Mouse (Mus musculus): ENCODE measurements at regions not wholly inside any gene's neighbourhood (a gene's known extent, or its start where the extent isn't known, plus 50 kb on each side); places are given as distances from the start of the nearest gene placed in this dataset.
"Not testable (repeated sequence)": the region's sequence is repeated elsewhere in the genome, so short reads cannot be mapped to it uniquely, and the experiment has no call there.

GRCm38 (mm10) chr3:8084749-8085148, 1464.5 kb upstream of the 1700008P02Rik start:
- Histone ChIP-seq H3K27me3 (ENCODE audit: control insufficient read depth, insufficient read depth, low read length, poor library complexity, severe bottlenecking) (no peaks in the 10 kb centered on the region), H3K36me3 (ENCODE audit: control insufficient read depth, insufficient read depth, low read length, poor library complexity, severe bottlenecking) (no peaks in the 10 kb centered on the region)
- no peak for DNase-seq (ENCODE audit: low read depth, low spot score)

- H3K36me3 ChIP-seq (ENCODE audit: control insufficient read depth, insufficient read depth, low read length, poor library complexity, severe bottlenecking), result no peaks in the 10 kb centered on the region
- H3K27me3 ChIP-seq (ENCODE audit: control insufficient read depth, insufficient read depth, low read length, poor library complexity, severe bottlenecking), result no peaks in the 10 kb centered on the region
- no peak for DNase-seq (ENCODE audit: low read depth, low spot score)
These were observed 1433.5 kb upstream of the 1700008P02Rik start for GRCm38 (mm10) chr3:8053711-8054110.

DNA sequence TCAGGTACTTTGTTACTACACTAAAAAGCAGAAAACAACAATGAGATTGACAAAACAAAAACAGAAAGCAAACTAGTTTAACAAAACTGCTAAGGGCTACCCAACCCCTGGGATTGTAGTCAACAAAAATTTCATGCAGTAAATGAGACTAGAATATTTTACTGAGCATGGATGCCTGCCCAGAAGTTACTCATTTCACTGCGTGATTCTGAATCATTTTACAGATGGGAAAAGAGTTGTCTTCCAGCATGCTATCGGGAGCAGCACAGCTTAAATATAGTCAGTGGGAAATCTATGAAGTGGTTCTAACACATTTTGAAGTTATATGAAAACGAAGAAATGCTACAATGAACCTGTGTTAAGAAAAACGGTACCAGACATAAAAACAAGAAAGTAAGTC, 1430.9 kb upstream of the 1700008P02Rik start:
- DNase-seq (ENCODE audit: low read depth, low spot score), result no peak
- Histone ChIP-seq H3K36me3 (ENCODE audit: control insufficient read depth, insufficient read depth, low read length, poor library complexity, severe bottlenecking) (no peaks in the 10 kb centered on the region), H3K27me3 (ENCODE audit: control insufficient read depth, insufficient read depth, low read length, poor library complexity, severe bottlenecking) (no peaks in the 10 kb centered on the region)

DNA sequence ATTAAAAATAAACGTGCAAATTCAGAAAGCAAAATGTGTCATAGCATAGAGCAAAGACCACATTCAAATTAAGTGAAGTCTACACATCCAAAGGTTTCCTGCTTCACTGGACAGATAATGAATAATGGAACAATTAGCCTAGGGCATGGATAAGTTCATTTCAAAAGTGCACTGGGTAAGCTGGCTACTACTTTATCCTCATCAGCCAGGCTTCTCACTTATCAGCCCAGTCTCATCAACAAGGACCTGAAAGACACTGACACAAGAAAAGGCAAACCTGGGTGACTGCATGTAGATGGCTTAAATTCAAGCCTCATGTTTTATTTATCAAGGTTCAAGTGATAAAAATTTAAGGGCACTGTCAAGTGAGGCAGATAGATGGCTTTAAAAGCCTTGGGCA, 1429.5 kb upstream of the 1700008P02Rik start:
- no peak for DNase-seq (ENCODE audit: low read depth, low spot score)
- H3K36me3 ChIP-seq (ENCODE audit: control insufficient read depth, insufficient read depth, low read length, poor library complexity, severe bottlenecking), result no peaks in the 10 kb centered on the region
- H3K27me3 ChIP-seq (ENCODE audit: control insufficient read depth, insufficient read depth, low read length, poor library complexity, severe bottlenecking), result no peaks in the 10 kb centered on the region

- no peaks in the 10 kb centered on the region for H3K27me3 ChIP-seq (ENCODE audit: control insufficient read depth, insufficient read depth, low read length, poor library complexity, severe bottlenecking)
- no peak for DNase-seq (ENCODE audit: low read depth, low spot score)
- H3K36me3 ChIP-seq (ENCODE audit: control insufficient read depth, insufficient read depth, low read length, poor library complexity, severe bottlenecking), result no peaks in the 10 kb centered on the region
These were observed 1426.1 kb upstream of the 1700008P02Rik start for GRCm38 (mm10) chr3:8046348-8046747.

- Histone ChIP-seq H3K27me3 (ENCODE audit: control insufficient read depth, insufficient read depth, low read length, poor library complexity, severe bottlenecking) (no peaks in the 10 kb centered on the region), H3K36me3 (ENCODE audit: control insufficient read depth, insufficient read depth, low read length, poor library complexity, severe bottlenecking) (no peaks in the 10 kb centered on the region)
- no peak for DNase-seq (ENCODE audit: low read depth, low spot score)
These were observed 1416.5 kb upstream of the 1700008P02Rik start for GRCm38 (mm10) chr3:8036697-8037096.

DNA sequence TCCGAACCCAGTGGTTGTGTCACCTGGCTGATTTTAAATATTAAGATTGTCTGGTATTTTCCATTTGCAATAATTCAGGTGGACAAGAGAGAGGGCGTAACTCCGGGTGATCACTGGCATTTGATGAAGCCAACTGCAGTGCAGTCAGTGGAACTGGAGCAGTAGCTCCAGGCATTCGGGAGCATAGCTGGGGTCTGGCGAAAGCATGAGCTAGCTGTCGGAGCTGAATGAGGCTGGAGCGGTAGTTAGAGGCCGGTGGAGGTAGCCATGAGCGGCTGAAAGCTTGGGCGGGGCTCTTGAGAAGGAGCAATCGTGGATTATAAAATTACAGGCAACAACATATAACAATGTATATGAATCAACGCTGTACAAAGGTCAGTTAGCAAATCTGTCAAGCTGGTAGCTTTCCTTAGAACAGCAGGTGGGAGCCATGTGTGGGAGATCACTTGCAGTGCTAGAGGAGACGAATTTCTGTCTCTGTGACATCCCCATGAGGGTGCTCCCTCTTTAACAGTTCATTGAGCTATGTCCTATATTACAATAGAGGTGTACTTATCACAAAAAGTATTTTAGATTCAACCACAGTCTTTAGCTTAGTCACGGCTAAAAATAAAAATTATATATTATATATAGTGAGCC, 1415.0 kb upstream of the 1700008P02Rik start:
- DNase-seq (ENCODE audit: low read depth, low spot score), result no peak
- no peaks in the 10 kb centered on the region for H3K36me3 ChIP-seq (ENCODE audit: control insufficient read depth, insufficient read depth, low read length, poor library complexity, severe bottlenecking)
- no peaks in the 10 kb centered on the region for H3K27me3 ChIP-seq (ENCODE audit: control insufficient read depth, insufficient read depth, low read length, poor library complexity, severe bottlenecking)

GRCm38 (mm10) chr3:8026325-8027017, 1406.2 kb upstream of the 1700008P02Rik start:
- no peak for DNase-seq (ENCODE audit: low read depth, low spot score)
- H3K36me3 ChIP-seq (ENCODE audit: control insufficient read depth, insufficient read depth, low read length, poor library complexity, severe bottlenecking), result no peaks in the 10 kb centered on the region
- H3K27me3 ChIP-seq (ENCODE audit: control insufficient read depth, insufficient read depth, low read length, poor library complexity, severe bottlenecking), result no peaks in the 10 kb centered on the region

DNA sequence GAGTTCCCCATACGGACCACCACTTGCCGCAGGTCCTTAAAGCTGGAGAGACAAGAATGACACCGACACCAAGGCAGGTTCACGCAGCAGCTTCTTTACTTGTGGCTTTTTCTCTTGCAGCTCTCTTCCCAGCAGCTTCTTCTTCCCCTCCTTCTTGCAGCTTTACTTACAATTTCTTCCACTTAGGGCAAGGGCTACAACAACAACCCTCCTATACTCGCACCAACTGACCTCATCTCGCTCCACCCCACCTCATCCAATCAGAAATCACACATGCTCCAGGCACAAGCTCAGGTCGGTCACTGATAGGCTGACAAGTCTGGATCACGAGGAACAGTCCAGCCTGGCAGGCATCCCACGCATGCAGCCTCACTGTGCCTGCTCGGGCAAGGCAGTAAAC, 1402.4 kb upstream of the 1700008P02Rik start:
- Histone ChIP-seq H3K27me3 (ENCODE audit: control insufficient read depth, insufficient read depth, low read length, poor library complexity, severe bottlenecking) (no peaks in the 10 kb centered on the region), H3K36me3 (ENCODE audit: control insufficient read depth, insufficient read depth, low read length, poor library complexity, severe bottlenecking) (no peaks in the 10 kb centered on the region)
- DNase-seq (ENCODE audit: low read depth, low spot score), result no peak

DNA sequence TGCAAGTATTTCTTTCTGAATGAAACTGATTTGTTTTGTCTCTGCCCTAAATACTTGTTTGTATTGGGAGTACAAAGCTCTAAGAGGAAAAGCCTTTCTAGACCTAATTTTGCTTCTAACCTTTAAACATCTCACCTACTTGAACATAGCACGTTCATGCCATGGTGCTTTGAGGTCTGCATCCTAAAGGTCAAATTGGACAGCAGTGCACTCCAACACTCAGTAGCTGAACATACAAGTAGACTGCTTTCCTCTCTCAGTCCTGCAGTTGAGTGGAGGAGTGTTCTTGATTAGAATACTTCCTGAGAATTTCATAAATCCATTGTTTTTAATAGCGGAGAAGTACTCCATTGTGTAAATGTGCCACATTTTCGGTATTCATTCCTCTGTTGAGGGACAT, 1397.2 kb upstream of the 1700008P02Rik start:
- no peak for DNase-seq (ENCODE audit: low read depth, low spot score)
- no peaks in the 10 kb centered on the region for H3K36me3 ChIP-seq (ENCODE audit: control insufficient read depth, insufficient read depth, low read length, poor library complexity, severe bottlenecking)
- no peaks in the 10 kb centered on the region for H3K27me3 ChIP-seq (ENCODE audit: control insufficient read depth, insufficient read depth, low read length, poor library complexity, severe bottlenecking)

- H3K36me3 ChIP-seq (ENCODE audit: control insufficient read depth, insufficient read depth, low read length, poor library complexity, severe bottlenecking), result no peaks in the 10 kb centered on the region
- DNase-seq (ENCODE audit: low read depth, low spot score), result no peak
- no peaks in the 10 kb centered on the region for H3K27me3 ChIP-seq (ENCODE audit: control insufficient read depth, insufficient read depth, low read length, poor library complexity, severe bottlenecking)
These were observed 1396.7 kb upstream of the 1700008P02Rik start for GRCm38 (mm10) chr3:8016945-8017344.

DNA sequence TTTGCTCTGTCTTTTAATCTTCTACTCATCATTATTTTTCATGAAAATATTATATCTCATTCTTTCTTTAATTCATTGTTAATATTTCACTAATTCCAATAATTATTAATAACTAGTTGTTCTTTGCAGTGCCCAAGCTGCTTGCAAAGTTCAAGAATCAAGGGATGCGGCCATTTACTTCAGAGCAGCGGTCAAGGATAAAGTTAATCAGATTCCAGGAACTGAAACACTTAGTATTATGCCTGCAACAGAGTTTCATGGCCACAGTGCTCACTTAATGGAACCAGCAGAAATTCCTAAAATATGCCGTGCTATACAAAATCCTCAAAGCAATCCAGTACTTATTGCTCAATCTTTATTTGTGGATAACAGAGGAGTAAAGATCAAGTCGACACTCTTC, 1389.7 kb upstream of the 1700008P02Rik start:
- Histone ChIP-seq H3K36me3 (ENCODE audit: control insufficient read depth, insufficient read depth, low read length, poor library complexity, severe bottlenecking) (no peaks in the 10 kb centered on the region), H3K27me3 (ENCODE audit: control insufficient read depth, insufficient read depth, low read length, poor library complexity, severe bottlenecking) (no peaks in the 10 kb centered on the region)
- DNase-seq (ENCODE audit: low read depth, low spot score), result no peak

DNA sequence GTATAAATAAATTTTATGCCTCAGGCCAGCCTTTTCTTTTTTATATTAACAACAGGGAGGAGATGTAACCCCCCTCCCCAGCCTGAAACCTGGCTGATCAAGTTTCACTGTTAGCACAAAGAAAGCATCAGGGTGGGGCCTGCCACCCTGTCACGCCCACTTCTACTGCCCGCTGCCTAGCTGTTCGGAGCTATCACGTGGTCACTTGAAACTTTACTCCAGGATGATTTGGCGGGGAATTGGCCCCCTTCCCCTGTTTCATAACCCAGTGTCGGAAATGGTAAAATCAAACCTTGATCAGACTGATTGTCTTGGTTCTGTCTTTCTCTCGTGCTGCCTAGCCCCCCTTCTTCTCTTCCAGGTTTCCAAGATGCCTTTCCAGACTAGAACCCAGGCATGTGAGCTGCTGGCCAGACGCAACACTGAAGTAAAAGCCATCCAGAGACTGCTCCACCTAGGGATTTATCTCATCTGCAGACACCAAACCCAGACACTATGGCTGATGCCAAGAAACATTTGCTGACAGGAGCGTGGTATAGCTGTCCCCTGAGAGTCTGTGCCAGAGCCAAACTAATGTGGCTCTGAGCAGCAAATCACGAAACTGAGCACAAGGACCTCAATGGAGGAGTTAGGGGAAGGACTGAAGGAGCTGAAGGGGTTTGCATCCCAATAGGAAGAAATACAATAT, 1386.6 kb upstream of the 1700008P02Rik start:
- Histone ChIP-seq H3K36me3 (ENCODE audit: control insufficient read depth, insufficient read depth, low read length, poor library complexity, severe bottlenecking) (no peaks in the 10 kb centered on the region), H3K27me3 (ENCODE audit: control insufficient read depth, insufficient read depth, low read length, poor library complexity, severe bottlenecking) (no peaks in the 10 kb centered on the region; the same call in 1 of the 2 replicates)
- no peak for DNase-seq (ENCODE audit: low read depth, low spot score)

DNA sequence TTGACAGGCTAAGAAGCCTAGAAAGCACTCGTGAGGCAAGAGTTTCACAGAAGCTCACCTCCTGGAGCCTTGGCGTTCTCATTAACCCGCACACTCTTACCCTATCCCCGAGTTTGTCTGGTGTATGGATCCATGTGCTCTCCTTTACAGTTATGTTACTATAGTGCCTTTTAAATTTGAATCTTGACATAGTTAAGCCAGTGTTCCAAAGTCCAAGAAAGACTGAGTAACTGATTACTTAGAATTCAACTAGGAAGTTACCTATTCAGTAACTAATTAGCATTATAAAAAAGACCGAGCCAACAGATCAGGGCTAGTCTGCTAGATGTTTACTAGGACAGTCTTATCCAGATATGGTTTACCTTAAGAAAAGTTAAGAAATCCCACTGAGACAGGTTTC, 1386.0 kb upstream of the 1700008P02Rik start:
- no peaks in the 10 kb centered on the region for H3K36me3 ChIP-seq (ENCODE audit: control insufficient read depth, insufficient read depth, low read length, poor library complexity, severe bottlenecking)
- DNase-seq (ENCODE audit: low read depth, low spot score), result no peak
- H3K27me3 ChIP-seq (ENCODE audit: control insufficient read depth, insufficient read depth, low read length, poor library complexity, severe bottlenecking), result no peaks in the 10 kb centered on the region; the same call in 1 of the 2 replicates

DNA sequence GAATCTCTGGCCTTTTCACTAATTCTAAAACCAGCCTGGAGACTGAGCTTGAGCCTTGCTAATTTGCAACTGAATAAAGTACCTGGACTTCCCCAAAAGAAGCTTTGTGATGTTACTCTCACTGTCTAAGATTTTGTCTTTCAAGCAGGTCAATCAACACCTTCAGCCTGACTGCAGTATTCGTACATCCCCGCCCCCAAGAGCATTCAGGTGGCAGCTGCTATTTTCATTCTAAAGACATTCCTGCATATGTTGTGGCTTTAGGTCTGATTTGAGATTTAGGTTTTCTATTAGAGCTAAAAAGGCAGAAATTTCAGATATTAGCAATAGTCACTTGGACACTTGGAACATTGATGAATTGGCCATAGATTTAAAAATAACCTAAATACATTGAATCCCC, 1385.4 kb upstream of the 1700008P02Rik start:
- not testable (repeated sequence) for H3K36me3 ChIP-seq (ENCODE audit: control insufficient read depth, insufficient read depth, low read length, poor library complexity, severe bottlenecking); H3K27me3 ChIP-seq (ENCODE audit: control insufficient read depth, insufficient read depth, low read length, poor library complexity, severe bottlenecking); DNase-seq (ENCODE audit: low read depth, low spot score)
